Mouse (Mus musculus): ENCODE data around the gene Mylk. TPM values are rescaled to one million over a fixed set of nuclear protein-coding genes. Genes with fewer than 3 reads are reported as not detected.

Mylk gene
- total RNA-seq, 2 experiments from 2014 or later = 30.8 to 35.8 TPM

DNA sequence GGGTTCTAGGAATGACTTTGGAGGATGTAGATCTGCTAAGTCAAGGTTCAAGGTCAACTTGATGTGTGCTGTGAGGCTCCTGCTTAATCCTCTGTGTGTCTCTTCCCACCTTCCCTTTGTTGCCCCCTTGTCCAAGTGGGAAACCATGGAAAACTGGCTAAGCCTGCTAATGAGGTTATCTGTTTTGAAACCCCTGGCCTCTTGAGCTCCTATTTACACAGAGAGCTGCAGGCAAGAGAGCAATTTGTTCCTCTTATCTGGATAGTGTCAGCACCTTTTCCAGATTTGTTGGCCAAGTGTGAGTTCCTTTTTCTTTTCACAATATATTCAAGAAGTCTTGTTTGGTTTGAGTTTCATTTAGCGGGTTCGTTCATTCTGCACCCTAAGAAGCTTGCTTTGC is 186.3 kb downstream of the Mylk start:
- no peak for DNase-seq
- intact Hi-C loops (cut with DNase I; ENCODE audit: low total_unique reads) = no loop called here

DNA sequence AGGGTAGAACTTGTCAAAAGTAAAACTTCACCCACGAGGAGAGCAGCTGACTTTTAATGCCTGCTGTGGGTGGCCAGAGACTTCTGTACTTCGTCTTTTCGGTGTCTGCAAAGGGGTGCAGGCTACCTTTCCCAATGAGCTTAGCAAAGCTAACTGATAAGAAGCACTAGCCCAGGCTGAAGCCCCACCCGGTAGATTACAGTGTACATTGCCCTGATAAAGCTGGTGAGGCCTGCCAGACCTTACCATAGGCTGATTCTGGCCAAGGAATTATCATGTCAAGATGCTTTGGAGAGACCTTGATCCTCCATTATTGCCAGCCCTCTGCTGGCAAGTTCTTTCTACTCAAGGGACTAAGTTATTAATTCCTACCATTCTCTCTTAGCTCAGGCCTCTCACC is 188.2 kb downstream of the Mylk start:
- intact Hi-C loops (cut with DNase I; ENCODE audit: low total_unique reads) = no loop called here
- DNase-seq = no peak

DNA sequence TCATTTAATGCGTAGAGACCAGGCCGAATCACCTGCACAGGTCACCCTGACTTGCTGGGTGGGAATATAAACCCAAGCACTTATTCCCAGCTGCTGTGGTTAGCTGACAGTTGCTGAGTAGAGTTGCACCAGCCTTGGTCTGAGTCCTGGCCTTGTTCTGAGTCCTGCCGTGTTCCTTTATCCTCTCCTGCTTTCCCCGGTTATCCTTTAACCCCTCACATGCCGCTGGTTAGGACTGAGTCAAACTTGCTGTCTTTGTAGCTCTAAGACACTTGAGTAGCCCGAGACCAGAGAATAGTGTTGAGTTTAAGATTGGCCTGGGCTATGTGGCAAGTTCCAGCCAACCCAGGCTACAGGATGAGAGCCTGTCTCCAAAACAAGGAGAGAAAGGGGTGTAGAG is 189.5 kb downstream of the Mylk start:
- intact Hi-C loops (cut with DNase I; ENCODE audit: low total_unique reads) = no loop called here

DNA sequence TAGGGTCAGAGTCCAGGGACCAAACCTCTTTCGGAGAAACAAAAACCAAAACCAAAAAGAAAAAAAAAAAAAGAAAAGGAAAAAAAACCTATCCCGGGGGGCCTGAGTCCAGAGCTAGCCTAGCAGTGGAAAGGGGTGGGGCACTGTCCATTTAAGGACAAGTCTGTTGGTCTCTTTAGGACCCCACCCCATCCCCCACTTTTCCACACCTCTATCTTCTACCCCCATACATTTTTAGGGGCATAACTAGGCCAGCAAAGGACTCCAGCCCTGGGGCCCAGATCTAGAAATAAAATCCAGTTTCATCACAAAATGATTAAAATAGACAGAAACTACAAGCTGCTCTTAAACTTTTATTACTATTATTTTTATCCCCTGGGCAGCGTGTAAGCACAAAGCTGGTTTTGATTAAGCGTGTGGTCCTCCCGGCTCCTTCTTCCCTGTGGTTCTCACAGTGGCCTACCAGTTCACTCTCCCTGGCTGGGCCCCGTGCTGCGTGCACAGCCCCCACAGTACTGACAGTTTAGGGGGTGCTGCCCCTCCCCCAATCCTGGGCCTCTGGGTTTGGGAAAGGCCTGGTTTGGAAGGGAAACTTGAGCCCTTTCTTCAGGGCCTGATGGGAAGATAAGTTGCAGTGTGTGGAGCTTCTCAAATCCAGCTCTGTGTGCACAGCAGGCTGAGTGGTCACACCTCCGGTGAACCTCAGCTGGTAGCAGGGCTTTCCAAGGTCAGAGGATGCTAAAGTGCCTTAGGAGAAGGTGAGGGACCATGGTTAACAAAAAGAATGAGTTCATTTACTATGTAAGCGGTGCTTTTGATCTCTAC is 190.7 kb downstream of the Mylk start:
- DNase-seq = no peak
- intact Hi-C loops (cut with DNase I; ENCODE audit: low total_unique reads) = no loop called here

More for the DNA sequence above, 189.5 kb downstream of the Mylk start:
- no peak for DNase-seq

DNA sequence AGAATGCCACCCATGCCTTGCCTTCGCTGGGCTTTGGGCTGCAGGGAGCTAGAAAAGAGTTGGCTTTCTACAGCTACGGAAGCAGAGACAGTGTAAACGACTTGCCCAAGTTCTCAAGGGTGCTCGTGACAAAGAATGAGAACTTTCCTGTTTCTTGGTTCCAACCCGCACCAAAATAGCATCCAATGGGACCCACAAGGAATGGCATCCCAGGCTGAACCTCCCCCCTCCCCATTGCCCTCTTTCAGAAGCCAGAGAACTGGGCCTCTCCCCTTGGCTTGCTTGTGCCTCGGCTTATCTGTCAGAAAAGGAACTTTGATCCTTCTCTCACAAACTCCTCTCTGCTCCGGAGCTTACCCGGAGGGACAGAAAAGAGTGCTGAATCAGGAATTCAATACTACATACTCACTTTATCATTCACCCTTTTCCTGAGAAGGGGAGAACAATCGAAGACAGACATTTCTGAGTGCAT is 191.4 kb downstream of the Mylk start:
- DNase-seq = no peak
- intact Hi-C loops (cut with DNase I; ENCODE audit: low total_unique reads) = no loop called here

DNA sequence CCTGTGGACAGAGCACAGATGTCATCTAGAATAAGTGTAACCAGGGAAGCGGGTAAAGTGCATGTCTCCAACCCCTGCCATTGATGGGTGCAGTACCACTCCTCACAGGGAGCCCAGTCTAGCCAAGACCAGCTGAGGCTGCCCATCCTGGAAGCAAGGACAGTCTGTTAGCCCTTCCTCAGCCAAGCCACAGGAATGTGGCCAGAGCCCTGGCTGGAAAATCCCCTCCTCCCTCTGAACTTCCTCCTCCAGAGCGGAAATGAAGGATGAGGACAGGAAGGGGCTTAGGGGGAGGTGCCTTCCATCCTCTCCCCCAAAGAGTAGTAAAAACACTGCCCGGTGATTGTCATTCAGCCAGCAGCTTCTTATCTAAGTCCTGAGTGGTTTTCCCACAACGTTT is 192.6 kb downstream of the Mylk start:
- DNase-seq = peak; percentile 48
- intact Hi-C loops (cut with DNase I; ENCODE audit: low total_unique reads) = no loop called here

DNA sequence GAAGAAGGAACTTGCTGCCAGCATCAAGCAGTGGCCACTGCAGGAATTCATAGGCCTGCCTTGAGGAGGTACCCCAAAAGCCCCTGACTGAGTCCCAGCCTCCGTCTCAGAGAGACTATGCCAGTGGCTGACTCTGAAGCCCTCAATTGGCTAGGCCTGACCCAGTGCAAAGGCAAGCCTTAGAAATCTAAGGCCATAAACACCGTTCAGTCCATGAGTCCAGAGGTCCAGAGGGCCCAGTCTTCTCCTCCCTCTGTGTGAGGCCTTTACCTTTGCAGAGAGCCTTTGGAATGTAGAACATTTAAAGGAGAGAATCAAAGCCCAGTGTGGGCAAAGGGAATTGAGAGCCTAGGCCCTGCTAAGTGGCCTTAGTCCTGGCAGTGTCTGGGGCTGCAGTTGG is 193.2 kb downstream of the Mylk start:
- intact Hi-C loops (cut with DNase I; ENCODE audit: low total_unique reads) = no loop called here
- DNase-seq = no peak

DNA sequence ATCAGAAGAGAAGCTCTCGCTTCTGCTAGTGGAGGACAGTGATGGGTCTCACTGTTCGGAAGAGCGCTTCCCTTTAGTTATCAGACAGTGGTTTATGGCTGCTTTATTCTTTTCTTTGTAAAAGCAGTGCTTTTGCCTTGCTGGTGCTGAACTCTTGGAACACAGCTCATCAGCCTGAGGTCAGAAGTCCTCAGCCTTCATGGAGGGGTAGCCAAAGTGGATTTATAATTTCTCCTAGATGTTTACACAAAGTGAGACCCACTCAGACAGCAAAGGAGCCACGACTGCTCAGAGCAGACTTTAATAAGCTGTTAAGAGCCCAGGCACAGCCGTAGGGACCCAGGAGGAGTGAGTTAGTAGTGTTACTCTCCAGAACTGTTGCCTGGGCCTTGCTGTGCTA is 194.9 kb downstream of the Mylk start:
- intact Hi-C loops (cut with DNase I; ENCODE audit: low total_unique reads) = no loop called here
- no peak for DNase-seq

DNA sequence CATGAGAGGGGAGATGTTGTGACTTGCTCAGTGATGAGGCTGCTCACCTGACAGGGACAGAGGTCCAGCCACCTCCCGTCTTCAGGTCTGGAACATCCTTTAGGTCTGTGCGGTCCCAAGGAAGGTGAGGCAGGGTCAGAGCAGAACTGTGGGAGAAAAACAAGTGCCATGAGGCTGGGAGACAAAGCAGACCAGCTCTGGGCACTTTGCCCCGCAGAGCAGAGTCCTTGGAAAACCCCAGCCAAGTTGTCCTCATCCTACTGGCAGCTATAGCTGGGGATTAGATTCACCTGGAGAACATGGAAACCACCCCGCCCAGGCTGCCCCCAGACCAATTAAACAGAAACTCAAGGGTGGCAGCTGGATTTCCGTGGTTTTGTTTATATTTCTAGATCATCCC is 195.4 kb downstream of the Mylk start:
- DNase-seq = no peak
- intact Hi-C loops (cut with DNase I; ENCODE audit: low total_unique reads) = no loop called here

DNA sequence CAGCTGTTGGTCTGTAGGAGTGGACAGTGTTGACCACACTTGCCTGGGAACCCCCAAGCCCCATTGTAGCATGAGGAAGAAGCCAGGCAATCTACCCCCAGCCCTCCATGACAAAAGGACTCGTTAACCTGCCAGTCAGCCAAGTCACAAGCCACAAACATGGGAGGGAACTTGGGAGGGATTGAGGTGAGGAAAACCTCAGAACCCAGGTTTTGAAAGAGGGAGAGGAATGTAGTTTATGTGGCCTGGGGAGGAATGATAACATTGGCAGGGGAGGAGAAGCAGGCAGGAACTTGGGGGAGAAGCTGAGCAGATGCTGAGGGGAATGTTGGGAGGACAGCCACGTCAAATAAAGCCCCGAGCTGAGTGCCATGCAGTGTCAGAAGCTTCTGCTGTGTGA is 196.9 kb downstream of the Mylk start:
- DNase-seq = no peak
- intact Hi-C loops (cut with DNase I; ENCODE audit: low total_unique reads) = no loop called here

DNA sequence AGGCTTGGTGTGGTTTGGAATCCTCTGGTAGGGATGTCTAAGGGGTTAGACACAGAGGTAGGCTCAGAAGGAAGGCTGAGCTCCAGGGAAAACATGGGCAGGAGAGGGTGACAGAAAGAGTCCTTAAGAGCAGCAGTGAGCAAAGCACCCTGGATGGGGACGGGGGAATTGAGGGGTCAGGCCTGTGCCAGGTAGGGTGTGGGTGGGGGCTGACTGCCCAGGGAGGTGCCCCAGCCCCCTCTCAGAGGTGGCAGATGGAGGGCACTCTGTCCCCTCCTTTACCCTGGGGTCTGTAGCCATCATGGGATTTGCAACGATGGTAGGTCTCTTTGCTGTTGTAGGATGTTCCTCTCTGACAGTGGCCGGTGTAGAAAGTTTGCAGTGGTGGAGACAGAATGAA is 201.3 kb downstream of the Mylk start:
- intact Hi-C loops (cut with DNase I; ENCODE audit: low total_unique reads) = no loop called here
- DNase-seq = no peak

DNA sequence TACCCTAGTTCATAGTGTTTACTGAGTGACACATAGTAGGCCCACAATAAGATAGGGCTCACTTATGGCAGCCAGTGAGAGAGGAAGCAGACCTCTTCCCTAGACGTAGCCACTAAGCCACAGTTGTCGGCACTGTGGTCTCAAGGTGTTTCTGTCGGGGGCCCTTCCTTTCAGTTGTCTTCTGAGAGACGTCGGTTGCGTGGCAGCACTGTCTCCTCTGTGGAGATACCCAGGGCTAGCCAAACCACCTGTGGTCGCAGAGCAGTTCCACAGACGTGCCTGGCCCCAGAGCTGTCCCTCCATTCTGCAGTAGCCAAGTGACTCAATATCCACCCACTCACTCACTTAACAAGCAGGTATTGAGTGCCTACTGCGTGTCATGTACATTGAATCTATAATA is 205.9 kb downstream of the Mylk start:
- DNase-seq = no peak
- intact Hi-C loops (cut with DNase I; ENCODE audit: low total_unique reads) = no loop called here

DNA sequence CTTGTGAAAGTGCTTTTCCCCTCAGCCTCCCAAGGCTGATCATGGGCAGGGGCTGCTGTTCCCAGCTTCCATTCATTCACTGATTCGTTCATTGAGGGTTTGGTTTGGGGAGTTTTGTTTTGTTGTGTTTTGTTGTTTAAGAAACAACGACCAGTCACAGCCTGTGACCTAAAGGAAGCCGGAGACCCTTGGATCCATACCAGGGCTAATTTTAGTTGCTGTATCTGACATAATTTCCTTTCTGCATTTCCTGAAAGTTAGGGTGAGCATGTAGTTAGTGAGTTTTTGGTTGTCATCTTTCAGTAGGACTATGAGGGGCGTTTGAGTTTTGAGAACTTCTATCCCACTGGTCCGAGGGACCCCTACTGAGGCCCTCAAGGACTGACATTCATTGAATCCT is 207.2 kb downstream of the Mylk start:
- DNase-seq = no peak
- intact Hi-C loops (cut with DNase I; ENCODE audit: low total_unique reads) = no loop called here

DNA sequence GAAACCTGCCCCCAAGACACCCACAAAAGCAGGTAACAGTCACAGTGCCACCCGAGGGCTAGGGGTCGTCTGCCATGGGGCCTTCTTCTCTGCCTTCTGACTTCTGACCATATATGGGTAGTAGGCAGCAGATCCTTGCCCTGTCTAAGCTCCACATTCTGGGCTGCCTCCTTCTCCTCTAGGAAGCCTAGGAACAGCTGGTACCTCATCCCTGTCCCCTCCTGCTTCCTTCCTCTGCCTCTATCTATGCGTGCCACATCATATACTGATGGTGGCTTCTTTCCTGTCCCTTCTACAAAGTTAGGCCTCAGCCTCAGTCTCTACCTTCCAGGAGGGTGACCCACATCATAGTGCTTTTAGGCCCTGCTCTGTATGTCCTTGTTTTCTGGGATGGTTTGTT is 207.8 kb downstream of the Mylk start:
- no peak for DNase-seq
- intact Hi-C loops (cut with DNase I; ENCODE audit: low total_unique reads) = no loop called here

DNA sequence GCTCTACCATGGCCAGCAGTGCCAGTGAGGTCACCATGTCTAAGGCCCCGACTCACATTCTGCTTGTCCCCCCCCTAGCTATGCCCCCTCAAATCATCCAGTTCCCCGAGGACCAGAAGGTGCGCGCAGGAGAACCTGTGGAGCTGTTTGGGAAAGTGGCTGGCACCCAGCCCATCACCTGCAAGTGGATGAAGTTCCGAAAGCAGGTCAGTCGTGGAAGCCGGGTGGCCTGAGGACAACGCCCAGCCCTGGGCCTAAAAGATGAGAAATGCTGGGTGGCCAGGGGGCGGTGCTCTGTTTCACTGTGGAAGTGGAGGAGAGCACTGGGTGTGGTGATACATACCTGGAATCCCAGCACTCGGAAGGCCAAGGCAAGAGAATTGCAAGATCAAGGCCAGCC is 208.5 kb downstream of the Mylk start:
- no peak for DNase-seq
- intact Hi-C loops (cut with DNase I; ENCODE audit: low total_unique reads) = no loop called here

DNA sequence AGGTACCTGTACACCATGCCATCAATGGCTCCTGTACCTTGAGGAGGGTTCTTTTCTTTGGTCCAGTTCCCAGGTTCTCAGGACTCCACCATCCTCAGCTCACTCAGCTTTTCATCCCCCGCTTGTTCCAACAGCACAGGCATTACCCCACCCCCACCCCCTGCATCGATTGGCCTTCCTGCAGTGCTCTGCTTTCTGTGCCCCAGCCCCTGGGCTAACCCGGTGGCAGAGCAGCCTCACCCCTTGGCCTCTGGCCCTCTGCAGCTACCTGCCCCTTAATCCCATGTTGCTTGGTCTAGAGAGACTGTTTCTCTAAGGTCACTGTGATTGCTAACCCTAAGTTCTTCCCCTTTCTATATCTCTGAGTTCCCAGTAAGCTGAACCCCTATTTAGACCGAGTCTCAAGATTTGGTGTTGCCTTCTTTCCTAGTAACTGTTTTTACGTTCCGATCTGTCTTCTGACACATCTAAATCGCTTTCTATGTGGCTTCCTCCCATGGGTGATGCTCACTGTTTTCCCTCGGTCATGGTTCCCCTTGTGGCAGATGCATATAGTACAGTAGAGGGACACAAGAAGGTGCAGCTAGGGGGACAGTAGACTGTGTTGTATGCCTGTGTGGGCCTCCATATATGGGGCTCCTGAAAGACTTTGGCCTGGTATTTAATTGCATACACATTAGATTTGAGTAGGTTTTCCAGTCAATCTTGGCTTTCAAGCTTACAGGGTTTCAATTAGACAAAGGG is 212.6 kb downstream of the Mylk start:
- no peak for DNase-seq
- intact Hi-C loops (cut with DNase I; ENCODE audit: low total_unique reads) = no loop called here

DNA sequence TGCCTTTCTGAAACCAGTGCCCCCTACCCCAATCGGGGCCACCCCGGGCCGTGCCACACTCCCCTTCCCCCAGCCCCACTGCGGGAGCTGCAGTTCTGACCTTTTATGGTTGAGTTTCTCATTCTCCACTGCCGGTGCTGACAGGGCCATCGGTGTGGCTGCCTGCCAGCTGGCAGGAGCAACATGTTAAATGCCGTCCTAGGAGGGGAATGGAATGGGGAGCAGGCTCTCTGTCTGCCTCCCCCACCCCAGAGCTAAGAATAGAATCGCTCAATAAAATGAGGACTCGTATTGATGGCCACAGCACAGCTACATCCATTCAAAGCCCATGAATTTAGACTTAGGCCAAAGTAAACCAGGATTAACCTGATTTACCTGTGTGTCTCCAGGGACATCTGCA is 213.7 kb downstream of the Mylk start:
- intact Hi-C loops (cut with DNase I; ENCODE audit: low total_unique reads) = no loop called here
- peak; percentile 65 for DNase-seq

DNA sequence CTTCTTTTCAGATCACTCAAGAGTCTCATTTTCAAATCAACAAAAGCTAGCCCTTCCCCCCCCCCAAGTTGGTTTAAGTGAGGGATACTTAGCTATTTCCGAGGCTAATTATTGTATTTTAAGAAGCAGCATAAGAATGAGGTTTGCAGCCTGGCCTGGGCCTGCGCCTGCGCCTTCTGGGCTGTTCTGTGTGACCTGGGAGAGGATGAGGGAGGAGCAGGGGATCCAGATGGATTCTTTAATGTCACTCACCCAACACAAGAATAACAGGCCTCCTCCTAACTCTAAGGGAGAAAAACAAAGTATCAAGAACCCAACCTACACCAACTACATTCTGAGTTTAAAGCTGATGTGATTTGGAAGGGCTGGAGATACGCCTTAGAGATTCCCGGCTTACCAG is 214.3 kb downstream of the Mylk start:
- intact Hi-C loops (cut with DNase I; ENCODE audit: low total_unique reads) = no loop called here
- no peak for DNase-seq

DNA sequence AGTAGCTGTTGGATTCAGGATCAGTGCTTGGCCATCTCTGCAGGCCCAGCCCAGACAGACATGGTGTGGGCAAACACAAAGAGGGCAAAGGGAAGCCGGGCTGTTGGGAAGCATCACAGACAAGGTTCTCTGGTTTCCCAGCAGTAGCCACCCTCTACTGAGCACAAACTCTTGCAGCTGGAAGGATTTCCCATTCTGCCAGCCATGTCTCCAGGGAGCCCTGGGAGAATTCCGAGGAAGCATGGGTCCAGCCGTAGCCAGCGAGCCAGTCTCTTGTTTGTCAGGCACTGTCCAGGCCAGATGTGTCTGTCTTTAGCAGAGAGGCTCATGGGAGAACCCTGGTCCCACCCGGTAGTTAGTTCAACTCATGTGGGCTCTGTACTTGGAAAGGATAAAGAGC is 215.2 kb downstream of the Mylk start:
- intact Hi-C loops (cut with DNase I; ENCODE audit: low total_unique reads) = no loop called here
- peak; percentile 33 for DNase-seq

DNA sequence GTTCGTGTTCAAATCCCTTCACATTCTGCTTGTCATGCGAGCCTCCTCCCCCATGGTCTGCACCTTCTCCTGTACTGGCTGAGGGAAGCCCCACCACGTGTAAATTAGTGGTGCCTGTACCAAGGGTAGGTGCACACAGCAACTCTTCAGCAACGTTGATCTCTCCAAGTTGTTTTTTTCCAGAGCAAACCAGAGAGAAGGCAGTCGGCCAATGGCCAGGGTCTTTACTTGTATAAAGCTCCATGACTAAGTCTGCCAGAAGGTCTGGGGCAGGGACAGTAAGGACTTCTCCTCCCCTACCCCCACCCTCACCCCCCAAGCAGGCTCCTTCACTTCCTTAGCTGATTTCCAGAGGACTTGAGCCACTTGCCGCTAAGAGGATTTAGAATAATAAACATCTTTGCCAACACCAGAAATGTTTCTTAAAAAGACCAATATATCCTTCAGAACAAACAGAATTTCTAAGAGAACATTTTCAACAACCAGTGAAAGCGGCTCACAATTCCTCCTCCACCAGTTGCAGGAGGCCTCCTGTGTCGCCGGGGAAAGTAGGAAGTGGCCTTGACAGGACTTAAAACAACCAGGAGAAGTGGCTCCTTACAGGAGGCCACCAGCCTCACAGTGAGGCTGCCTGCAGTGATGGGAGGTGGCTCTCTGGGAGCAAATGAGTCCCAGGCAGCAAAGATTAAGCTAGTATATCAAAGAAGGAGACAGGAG is 216.0 kb downstream of the Mylk start:
- intact Hi-C loops (cut with DNase I; ENCODE audit: low total_unique reads) = no loop called here

More for the DNA sequence above, 216.0 kb downstream of the Mylk start:
- no peak for DNase-seq
